Mouse (Mus musculus) thymus, adult 2 months (tissue): ENCODE measurements at regions not wholly inside any gene's neighbourhood (a gene's known extent, or its start where the extent isn't known, plus 50 kb on each side); places are given as distances from the start of the nearest gene placed in this dataset.

ENCODE experiments used
- DNase-seq: peaks from one replicate; pipeline ENCODE4 v3.0.0; 2021
- H3K27ac ChIP-seq: fragments of 200-500 bp; 2 replicates; pipeline ENCODE4 v1.5.1; 2012; ENCODE audit warnings: low read length, control low read depth; ENCODE audit not compliant: control insufficient read depth, insufficient read depth
- H3K27me3 ChIP-seq: fragments of 200-500 bp; 2 replicates; pipeline ENCODE4 v1.6.1; 2012; ENCODE audit warnings: mild to moderate bottlenecking, low read length, moderate library complexity, mixed read lengths; ENCODE audit not compliant: control insufficient read depth, insufficient read depth
- H3K36me3 ChIP-seq: fragments of 200-500 bp; 2 replicates; pipeline ENCODE4 v1.6.1; 2012; ENCODE audit warnings: mild to moderate bottlenecking, low read length, moderate library complexity; ENCODE audit not compliant: control insufficient read depth, insufficient read depth
- H3K4me1 ChIP-seq: fragments of 200-500 bp; replicated peaks from 2 replicates; pipeline ENCODE4 v1.6.1; 2012; ENCODE audit warnings: low read length; ENCODE audit not compliant: control insufficient read depth, insufficient read depth
- H3K4me3 ChIP-seq: fragments of 200-500 bp; 2 replicates; pipeline ENCODE4 v1.5.1; 2012; ENCODE audit warnings: mild to moderate bottlenecking, low read length, control low read depth, moderate library complexity; ENCODE audit not compliant: control insufficient read depth, insufficient read depth
- CTCF ChIP-seq: fragments of 200-500 bp; IDR thresholded peaks from 2 replicates; pipeline ENCODE4 v1.5.1; 2012; ENCODE audit warnings: mild to moderate bottlenecking, control low read depth, low read length, moderate library complexity, borderline replicate concordance; ENCODE audit not compliant: control insufficient read depth, poor library complexity, insufficient read depth; ENCODE audit errors: extremely low read depth
- POLR2A ChIP-seq: fragments of 200-500 bp; IDR thresholded peaks from 2 replicates; pipeline ENCODE4 v1.6.1; 2012; ENCODE audit warnings: mild to moderate bottlenecking, low read length, control low read depth, moderate library complexity; ENCODE audit not compliant: control insufficient read depth, poor library complexity, insufficient read depth; ENCODE audit errors: extremely low read depth
- WGBS: fragments of 180-500 bp; shearing (Covaris S2); methylation state at CpG from one replicate; pipeline ENCODE4 v1.1.7; 2018; 5-methylcytosine and 5-hydroxymethylcytosine counted together

DNA sequence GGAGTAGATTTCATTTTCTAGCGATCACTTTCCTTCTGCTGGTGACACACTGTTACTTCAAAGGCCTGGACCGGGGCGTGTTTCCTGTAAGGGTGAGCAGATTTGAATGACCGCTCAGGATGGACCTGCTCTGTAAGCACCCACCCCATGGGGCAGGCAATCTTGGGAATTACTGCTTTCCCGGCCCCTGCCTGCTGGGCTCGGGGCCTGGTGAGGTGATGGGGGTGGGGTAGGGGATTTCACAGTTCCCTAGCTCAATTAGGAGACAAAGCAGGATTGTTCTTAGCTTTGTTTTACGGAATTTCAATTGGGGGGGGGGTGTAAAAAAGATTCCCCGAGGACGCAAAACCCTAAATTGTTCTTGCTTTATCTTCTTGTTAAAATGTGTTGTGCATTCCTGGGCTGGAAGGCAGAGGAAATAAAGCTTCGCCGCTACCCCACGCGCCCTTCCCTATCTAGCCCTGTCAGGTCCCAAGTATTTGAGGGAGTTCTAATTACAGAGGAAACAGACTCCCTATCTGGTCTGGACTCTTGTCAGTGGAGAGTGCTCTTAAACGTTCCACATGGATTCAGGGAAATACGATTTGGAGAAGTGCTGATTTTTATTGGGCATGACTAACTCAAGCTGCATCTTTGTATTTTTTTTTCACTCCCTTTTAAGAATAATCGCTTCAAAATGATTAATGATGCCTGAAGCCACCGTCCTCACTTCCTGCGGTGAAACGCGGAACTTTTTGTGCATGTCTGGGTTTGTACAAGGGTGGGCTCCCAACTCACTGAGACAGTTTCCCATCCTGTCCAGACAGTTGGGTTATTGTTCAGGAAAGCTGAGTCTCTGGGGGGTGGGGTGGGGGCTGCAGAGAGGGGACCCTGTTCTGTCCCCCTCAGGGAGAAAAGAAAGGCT lies 194.3 kb downstream of the Enc1 start:
- no peak for DNase-seq
- Histone ChIP-seq H3K36me3 (no peaks in the 10 kb centered on the region), H3K4me3 (no peak overlapping the region), H3K27me3 (no peaks in the 10 kb centered on the region), H3K4me1 (peaks cover 32% of the 10 kb centered on the region), H3K27ac (no peak overlapping the region)
- 44% methylated on average over 20 of the region's 20 CpGs for WGBS
- TF ChIP-seq POLR2A (no peak), CTCF (no peak)

DNA sequence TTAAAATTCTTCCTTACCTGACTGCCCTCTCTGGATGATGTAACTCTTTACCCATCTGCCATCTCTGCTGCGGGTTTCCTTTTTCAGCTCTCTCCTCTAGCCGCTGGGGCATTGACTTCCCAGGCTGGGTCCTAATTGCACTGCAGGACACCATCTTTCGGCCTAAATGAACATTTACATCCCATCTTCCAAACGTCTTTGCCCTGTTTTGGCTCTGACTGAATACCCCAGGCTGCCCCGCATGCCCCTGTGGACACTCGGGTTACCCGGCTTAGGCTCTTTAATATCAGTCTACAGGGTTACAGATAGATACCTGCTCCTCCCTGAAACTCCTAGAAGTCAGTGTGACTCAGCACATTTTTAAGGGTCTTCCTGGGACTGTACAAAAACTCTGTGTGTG lies 193.3 kb downstream of the Enc1 start:
- H3K27me3 ChIP-seq, result no peaks in the 10 kb centered on the region
- 95% methylated on average over 7 of the region's 7 CpGs for WGBS

DNA sequence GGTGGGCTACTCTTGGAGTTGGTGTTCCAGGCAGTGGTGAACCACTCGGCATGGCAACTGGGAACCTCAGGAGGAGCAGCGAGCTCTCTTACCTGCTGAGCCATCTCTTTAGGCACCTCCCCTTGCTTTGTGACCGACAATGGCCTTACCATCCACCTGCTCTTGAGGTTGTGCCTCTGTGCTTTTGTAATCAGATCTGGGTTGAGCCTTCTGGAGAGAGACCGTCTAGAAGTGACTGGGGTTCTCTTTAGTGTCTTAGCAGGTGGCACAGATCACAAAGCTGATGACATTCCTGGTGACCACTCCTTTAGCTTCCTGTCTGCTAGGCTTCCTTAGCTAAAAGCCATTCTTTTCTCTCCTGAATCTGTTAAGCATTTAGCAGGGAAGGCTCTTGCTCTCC lies 191.7 kb downstream of the Enc1 start:
- no peaks in the 10 kb centered on the region for H3K27me3 ChIP-seq
- no peak overlapping the region for H3K4me3 ChIP-seq
- no peak overlapping the region for H3K27ac ChIP-seq
- no peaks in the 10 kb centered on the region for H3K36me3 ChIP-seq
- 62% methylated on average over 4 of the region's 4 CpGs for WGBS
- no peak for DNase-seq
- no peak for TF ChIP-seq CTCF
- TF ChIP-seq POLR2A, result no peak
- peaks cover 16% of the 10 kb centered on the region for H3K4me1 ChIP-seq

More for the DNA sequence above, 193.3 kb downstream of the Enc1 start:
- Histone ChIP-seq H3K36me3 (no peaks in the 10 kb centered on the region), H3K4me1 (peaks cover 24% of the 10 kb centered on the region), H3K27ac (no peak overlapping the region), H3K4me3 (no peak overlapping the region)
- no peak for TF ChIP-seq POLR2A
- TF ChIP-seq CTCF, result no peak
- no peak for DNase-seq

DNA sequence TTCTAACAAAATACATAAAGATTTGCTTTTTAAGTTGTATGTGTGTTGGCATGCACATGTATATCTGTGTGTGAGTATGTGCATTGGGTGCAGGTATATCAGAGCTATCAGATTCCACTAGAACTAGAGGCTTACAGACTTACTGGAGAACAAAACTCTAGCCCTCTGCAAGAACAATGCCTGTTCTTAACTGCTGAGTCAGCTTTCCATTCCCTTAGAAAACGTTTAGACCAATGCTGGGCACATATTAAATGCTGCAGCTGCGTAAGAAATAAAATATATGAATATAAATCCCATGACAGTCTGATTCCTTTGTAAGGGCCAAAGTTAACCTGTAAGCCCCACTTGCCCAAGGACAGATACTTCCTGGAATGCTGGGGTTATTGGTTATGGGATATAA lies 190.0 kb downstream of the Enc1 start:
- peaks cover 9% of the 10 kb centered on the region for H3K4me1 ChIP-seq
- H3K4me3 ChIP-seq, result no peak overlapping the region
- WGBS, result 65% methylated on average over 2 of the region's 2 CpGs
- DNase-seq, result no peak
- H3K27ac ChIP-seq, result no peak overlapping the region
- no peaks in the 10 kb centered on the region for H3K36me3 ChIP-seq
- H3K27me3 ChIP-seq, result no peaks in the 10 kb centered on the region
- TF ChIP-seq POLR2A (no peak), CTCF (no peak)

DNA sequence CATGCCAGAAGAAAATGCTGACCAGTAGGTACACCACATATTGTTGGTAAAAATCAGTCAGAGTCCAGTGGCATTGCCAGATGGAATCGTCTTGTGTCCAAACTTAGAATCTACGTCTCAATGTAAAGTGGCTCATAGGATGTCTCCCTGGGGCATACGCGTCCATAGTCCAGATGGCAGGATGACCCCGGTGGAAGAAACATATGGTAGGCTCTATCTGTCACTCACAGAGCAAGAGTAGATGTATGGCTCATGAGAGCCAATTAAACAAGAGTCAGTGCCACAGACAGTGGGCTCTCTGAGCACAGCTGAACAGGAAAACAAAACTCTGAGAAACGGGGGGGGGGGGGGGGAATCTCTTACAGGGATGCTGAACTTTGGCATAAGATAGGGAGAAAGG lies 187.3 kb downstream of the Enc1 start:
- H3K27ac ChIP-seq, result no peak overlapping the region
- no peaks in the 10 kb centered on the region for H3K27me3 ChIP-seq
- TF ChIP-seq POLR2A (no peak), CTCF (no peak)
- no peak overlapping the region for H3K4me3 ChIP-seq
- no peaks in the 10 kb centered on the region for H3K36me3 ChIP-seq
- no peak for DNase-seq
- H3K4me1 ChIP-seq, result no peaks in the 10 kb centered on the region
- WGBS, result 86% methylated on average over 6 of the region's 6 CpGs

DNA sequence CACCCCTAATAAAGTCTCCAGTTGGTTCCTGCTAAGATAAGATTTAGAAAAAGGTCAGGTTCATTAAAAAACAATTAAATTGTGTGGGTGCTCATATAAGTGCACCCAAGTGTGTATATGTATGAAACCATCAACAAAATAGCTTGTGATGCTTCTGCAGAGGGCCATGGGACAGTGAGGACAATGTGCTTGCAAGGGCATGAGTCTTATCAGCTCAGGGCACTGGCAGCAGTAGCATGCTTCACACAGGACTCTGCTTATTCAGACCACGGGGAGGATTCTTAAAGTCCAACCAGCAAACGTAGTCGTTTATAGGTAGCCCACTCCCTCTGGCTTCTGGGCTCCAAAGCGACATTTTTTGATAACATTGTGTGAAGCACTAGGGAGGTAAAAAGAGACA lies 186.6 kb downstream of the Enc1 start:
- no peaks in the 10 kb centered on the region for H3K27me3 ChIP-seq
- DNase-seq, result no peak
- no peak overlapping the region for H3K27ac ChIP-seq
- H3K4me3 ChIP-seq, result no peak overlapping the region
- H3K36me3 ChIP-seq, result no peaks in the 10 kb centered on the region
- no peaks in the 10 kb centered on the region for H3K4me1 ChIP-seq
- TF ChIP-seq CTCF (no peak), POLR2A (no peak)
- 89% methylated on average over 4 of the region's 4 CpGs for WGBS

DNA sequence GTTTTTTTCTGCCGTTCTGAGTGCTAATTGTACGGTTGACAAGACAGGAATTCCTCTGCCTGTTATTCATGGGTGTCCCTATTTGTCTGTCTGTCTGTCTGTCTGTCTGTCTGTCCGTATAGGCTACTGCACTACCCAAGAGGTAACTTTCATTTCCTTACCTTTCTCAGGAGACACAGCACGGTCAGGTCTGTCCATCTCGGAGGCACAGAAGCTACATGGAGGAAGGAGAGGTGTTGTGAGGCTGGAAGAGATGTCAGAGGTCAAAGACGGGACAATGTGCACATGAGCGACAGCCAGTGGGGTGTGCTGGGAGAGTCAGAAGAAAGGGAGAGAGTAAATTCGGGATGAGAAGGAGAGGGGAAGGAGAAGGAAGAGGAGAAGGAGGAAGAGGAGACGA lies 184.8 kb downstream of the Enc1 start:
- Histone ChIP-seq H3K27me3 (no peaks in the 10 kb centered on the region), H3K27ac (no peak overlapping the region), H3K4me3 (no peak overlapping the region), H3K4me1 (no peaks in the 10 kb centered on the region), H3K36me3 (no peaks in the 10 kb centered on the region)
- no peak for DNase-seq
- 94% methylated on average over 9 of the region's 9 CpGs for WGBS
- no peak for TF ChIP-seq CTCF
- no peak for TF ChIP-seq POLR2A
